Mouse (Mus musculus) cerebellum, adult 11-12 months (tissue): ENCODE measurements around the gene Agxt2.

Experiments used
- DNase-seq: peaks from one replicate; pipeline ENCODE4 v3.0.0; 2022

Gene Agxt2

DNA sequence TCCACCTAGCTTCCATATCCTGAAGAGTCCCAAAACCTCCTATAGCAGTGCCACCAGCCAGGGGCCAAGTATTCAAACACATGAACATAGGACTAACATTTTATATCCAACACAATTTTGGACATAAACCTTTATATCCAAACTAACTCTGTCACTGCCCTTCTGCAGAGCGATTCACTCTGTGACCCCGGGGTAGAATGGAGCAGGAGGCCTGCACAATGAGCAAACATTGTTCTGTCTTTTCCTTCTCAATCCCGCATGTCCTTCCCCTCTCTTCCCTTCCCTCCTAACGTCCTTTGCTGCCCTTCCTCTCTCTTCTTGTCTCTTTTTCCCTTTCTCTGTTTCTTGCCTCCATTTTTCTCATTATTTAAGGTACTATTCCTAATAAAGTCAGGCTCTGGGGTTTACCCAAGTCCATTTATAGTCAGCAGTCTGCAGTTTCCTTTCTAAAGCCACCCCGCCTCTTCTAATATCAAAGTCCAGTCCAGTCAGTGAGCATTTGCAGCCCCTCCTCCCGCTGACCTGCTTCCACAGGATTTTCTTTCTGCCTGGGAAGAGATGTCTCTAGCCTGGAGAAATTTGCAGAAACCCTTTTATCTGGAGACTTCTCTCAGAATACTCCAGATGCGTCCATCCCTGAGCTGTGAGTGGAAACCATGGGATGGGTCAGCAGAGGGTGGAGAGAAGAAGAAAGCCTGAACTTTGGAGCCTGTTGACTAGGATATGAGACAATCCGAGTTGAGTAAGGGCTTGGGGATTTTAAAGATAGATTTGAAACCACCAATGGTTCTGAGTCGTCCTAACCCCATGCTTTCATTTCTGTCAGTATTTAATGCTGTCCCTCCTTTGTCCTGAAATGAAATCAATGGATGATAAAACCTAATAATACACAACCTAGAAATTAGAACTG is at the start of gene Agxt2:
Agxt2 (plus strand) TSS at position 494 of the 910 bp plus-strand sequence.
- DNase-seq: no peak

GRCm38 (mm10) chr15:10311826-10312225 is 46.5 kb upstream of the Agxt2 start:
- no peak for DNase-seq

GRCm38 (mm10) chr15:10313522-10314455 is 44.5 kb upstream of the Agxt2 start:
- no peak for DNase-seq

DNA sequence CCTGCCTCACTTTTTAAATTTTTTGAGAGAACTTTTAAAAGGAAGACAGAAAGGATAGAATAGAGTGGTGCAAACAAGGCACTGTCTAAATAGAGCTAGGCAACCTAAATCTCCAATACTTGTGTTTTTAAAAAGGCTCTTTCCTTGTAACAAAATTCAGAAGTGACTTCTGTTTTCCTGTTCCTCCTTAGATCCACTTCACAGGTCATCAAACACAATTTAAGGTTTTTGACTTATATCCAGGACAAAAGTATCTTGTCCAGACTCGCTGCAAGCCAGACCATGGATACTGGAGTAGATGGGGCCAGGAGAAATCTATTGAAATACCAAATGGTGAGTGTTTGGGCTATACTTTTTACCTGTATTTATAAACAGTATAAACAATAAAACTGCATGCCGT is 33.3 kb upstream of the Agxt2 start, which contains the start of gene Gm21973:
Gm21973 (plus strand) TSS at position 301 of the 400 bp plus-strand sequence.
- no peak for DNase-seq

- no peak for DNase-seq
These were observed 27.7 kb upstream of the Agxt2 start for GRCm38 (mm10) chr15:10330626-10331025.

DNA sequence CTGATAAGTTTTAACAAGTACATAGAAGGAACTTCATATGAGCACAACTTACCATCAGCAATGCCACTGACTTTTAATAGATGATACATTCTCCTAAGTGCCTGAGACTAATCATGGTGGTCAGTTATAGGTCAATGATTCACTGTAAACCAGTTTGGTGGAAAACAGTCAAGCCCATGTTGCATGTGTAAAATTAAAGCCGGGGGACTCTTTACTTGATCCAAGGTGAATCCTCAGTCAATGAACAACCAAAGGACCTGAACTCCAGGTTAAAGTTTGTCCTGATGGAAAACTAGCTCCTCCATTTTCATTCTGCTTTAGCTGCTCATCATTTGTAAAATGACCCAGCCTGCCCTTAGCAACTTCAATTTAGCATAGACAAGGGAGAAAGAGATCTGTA is 25.8 kb upstream of the Agxt2 start:
- no peak for DNase-seq

- no peak for DNase-seq
These were observed 19.7 kb upstream of the Agxt2 start for GRCm38 (mm10) chr15:10338606-10339005.

GRCm38 (mm10) chr15:10347044-10347443 is 11.3 kb upstream of the Agxt2 start:
- DNase-seq: no peak

GRCm38 (mm10) chr15:10366331-10366730 is 8.0 kb downstream of the Agxt2 start:
- DNase-seq: no peak

GRCm38 (mm10) chr15:10375404-10375803 is 17.1 kb downstream of the Agxt2 start:
- no peak for DNase-seq

DNA sequence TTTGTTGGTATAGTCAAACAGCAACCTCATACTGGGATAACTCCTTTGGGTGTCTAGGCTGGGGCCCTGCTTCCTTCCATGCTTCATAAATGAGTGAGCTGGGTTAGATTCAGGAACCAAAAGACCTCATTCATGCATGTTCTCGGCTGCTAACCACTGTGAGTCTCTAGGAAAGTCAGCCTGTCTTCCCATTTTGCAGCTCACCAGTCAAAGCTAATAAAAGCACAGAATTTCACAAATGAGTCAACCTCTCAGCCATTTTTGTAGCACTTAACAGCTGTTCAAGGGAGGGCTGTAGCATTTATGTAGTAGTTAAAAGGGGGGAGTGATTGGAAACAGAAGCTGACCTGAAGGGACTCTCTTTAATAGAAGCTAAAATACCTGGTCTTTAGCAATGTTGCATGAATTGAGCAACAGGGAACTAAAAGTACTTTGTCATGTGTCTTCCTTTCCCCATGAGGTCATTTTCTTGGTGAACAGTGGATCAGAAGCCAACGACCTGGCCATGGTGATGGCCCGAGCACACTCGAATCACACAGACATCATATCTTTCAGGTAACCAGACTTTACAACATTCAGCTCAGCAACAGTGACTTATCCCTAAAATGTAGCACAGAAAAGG is 20.1 kb downstream of the Agxt2 start:
- no peak for DNase-seq

GRCm38 (mm10) chr15:10379757-10380458 is 21.6 kb downstream of the Agxt2 start:
- no peak for DNase-seq

DNA sequence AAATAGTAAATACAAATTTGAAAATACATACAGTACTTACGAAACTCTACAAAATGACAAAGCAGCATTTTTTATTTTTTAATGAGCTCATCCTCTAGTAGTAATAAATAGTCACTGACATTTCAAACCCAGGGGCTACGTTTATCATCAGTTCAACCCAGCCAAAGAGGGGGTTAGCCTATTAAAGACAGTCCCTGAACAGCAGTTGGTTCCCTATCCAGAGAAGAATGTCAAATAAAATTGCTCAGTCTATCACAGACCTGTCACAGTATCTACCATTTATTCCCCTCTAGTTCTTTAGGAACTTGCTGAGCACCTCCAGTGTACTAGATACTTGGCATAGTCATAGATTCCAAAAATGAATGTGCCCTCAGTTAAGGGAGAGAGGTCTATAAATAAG is 28.9 kb downstream of the Agxt2 start:
- DNase-seq: no peak

GRCm38 (mm10) chr15:10399795-10400194 is 41.5 kb downstream of the Agxt2 start:
- DNase-seq: no peak

DNA sequence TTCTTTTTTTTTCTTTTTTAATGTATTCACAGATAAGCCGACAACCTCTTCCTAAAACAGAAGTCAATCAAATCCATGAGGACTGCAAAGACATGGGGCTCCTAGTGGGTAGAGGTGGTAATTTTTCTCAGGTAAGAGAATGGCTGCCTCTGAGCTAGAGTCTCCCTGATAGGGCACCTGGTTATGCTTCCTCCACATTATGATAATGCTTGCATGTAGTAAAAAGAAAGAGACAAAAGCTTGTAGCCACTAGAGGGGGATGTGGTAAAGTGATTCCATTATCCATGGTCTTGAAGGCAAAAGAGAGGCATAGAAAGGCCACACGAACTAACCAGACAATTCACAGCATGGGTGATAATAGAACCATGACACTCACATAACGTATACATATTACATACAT is 42.1 kb downstream of the Agxt2 start:
- no peak for DNase-seq

- no peak for DNase-seq
These were observed 51.5 kb downstream of the Agxt2 start for GRCm38 (mm10) chr15:10409842-10410241.

- no peak for DNase-seq
These were observed 52.5 kb downstream of the Agxt2 start for GRCm38 (mm10) chr15:10410881-10411280.

- DNase-seq: no peak
These were observed 55.3 kb downstream of the Agxt2 start for GRCm38 (mm10) chr15:10413656-10414055.

GRCm38 (mm10) chr15:10421138-10421784 is 62.9 kb downstream of the Agxt2 start:
- no peak for DNase-seq

- DNase-seq: no peak
These were observed 63.4 kb downstream of the Agxt2 start for GRCm38 (mm10) chr15:10421785-10422144.

DNA sequence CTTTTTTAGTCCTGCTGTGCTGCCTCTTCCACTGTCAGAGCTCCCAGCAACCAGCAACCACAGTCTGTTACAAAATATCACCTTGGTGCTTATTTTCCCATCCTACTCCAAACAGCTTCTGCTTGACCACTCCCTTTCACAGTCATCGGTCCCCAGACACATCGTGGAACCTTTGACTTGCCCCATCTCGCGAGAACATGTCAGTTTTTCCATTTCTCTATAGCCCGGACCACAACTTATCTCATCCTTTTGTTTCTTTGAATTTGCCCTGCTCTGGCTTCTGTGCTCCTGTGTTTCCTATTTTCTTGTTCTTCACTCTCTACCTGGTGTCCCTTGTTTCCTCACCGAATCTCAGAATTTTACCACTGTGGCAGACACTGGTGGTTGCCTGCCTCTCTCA is 67.8 kb downstream of the Agxt2 start:
- DNase-seq: no peak
